ENCODE assay signal across 13 mouse cellular contexts in genomic region chr15:62180718-62181117, GRCm38 (mm10).
"Had no signal": no experiment of that assay in that cellular context is flagged by ENCODE, and none has a peak within 500 bp of the region (broad histone marks: within the 10 kb centered on the region; RNA-seq: fewer than 3 reads in every experiment).

No protein-coding gene starts in this region.

- H3K4me3 ChIP-seq: midbrain, embryonic 10.5 days; midbrain, embryonic 12.5 days; myocyte; neural tube, embryonic 13.5 days; neural tube, embryonic 15.5 days had no signal

- H3K27me3 ChIP-seq: midbrain, embryonic 12.5 days; neural tube, embryonic 13.5 days; neural tube, embryonic 15.5 days had no signal

- H3K4me1 ChIP-seq: neural tube, embryonic 13.5 days; neural tube, embryonic 15.5 days had no signal

- H3K36me3 ChIP-seq: midbrain, embryonic 10.5 days; midbrain, embryonic 12.5 days; neural tube, embryonic 13.5 days; neural tube, embryonic 15.5 days had no signal

- H3K9ac ChIP-seq: lung, embryonic 14.5 days; midbrain, embryonic 12.5 days; neural tube, embryonic 13.5 days; neural tube, embryonic 15.5 days had no signal

- H3K27ac ChIP-seq: midbrain, embryonic 10.5 days; midbrain, embryonic 12.5 days; neural tube, embryonic 13.5 days; neural tube, embryonic 15.5 days had no signal

- H3K4me2 ChIP-seq: lung, embryonic 14.5 days; midbrain, embryonic 12.5 days; neural tube, embryonic 13.5 days; neural tube, embryonic 15.5 days had no signal

- H3K9me3 ChIP-seq: midbrain, embryonic 10.5 days; midbrain, embryonic 12.5 days; neural tube, embryonic 13.5 days; neural tube, embryonic 15.5 days had no signal

- DNase-seq: lung, adult 18-20 months; lung, embryonic 14.5 days; lung, postnatal 10 days; midbrain, embryonic 14.5 days; retina, postnatal 1 day; right cerebral cortex, adult 18-20 months; right cerebral cortex, postnatal 25 days; right cerebral cortex, postnatal 4 days had no signal
